Mouse (Mus musculus): ENCODE results near the gene Gm43738. TPM values are rescaled to one million over a fixed set of nuclear protein-coding genes. Genes with fewer than 3 reads are reported as not detected.
A peak's percentile ranks its signal among the peaks of the same experiment; 100 is the strongest.

Gm43738 gene
- polyA plus RNA-seq, 1 experiment from 2014 or later = not detected

DNA sequence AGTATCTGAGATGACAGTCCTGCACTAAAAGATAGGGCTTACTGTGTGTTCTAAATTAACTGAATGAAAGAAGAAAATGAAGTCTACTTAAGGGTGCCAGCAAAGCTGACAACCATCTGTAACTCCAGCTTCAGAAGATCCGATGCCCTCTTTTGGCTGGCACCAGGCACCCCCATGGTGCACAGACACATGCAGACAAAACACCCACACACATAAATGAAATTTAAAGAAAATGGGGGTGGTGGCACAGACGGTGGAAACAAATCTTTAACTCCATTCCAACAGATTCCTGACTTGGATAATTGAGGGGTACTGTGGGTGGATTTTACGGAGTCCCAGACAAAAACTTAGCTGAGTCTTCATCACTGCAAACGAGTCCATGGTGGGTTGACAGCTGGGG, 30.9 kb upstream of the Gm43738 start:
- Histone ChIP-seq H3K27ac (replicated peaks) (no peak overlapping the region), H3K27me3 (replicated peaks) (peaks cover 33% of the 10 kb centered on the region), H3K4me3 (peak overlapping the region; percentile 48), H3K4me1 (peaks cover 21% of the 10 kb centered on the region), H3K36me3 (no peaks in the 10 kb centered on the region), H3K9ac (no peak overlapping the region), H3K4me2 (peak overlapping the region; percentile 79), H3K9me3 (no peaks in the 10 kb centered on the region)
- ATAC-seq (ENCODE audit: extremely low read depth, insufficient number of reproducible peaks, low FRiP score, low TSS enrichment) = no peak
- 41% methylated on average over 4 of the region's 4 CpGs for WGBS

DNA sequence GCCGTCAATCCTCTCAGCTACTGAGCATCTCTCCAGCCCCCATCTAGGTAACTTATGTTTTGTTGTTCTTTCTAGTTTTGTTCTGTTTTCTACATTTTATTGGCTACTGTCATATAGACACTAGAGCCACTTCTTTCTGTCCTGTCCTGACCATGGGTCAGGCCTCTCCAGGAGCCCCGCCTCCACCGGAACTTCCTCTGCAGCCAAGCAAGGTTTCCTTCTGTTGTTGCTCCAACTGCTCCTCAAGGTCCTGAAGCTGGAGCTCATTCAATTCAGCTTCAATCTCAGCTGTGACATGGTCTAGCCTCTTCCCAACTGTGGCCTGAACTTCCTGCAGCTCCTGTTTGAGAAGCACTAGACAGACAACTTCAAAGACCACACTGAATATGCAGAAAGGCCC, 29.0 kb upstream of the Gm43738 start:
- H3K36me3 ChIP-seq = no peaks in the 10 kb centered on the region
- H3K9ac ChIP-seq = no peak overlapping the region
- no peak overlapping the region for H3K27ac ChIP-seq (replicated peaks)
- H3K4me3 ChIP-seq = no peak overlapping the region
- H3K4me2 ChIP-seq = no peak overlapping the region
- H3K27me3 ChIP-seq (replicated peaks) = peaks cover 17% of the 10 kb centered on the region
- ATAC-seq (ENCODE audit: extremely low read depth, insufficient number of reproducible peaks, low FRiP score, low TSS enrichment) = no peak
- H3K4me1 ChIP-seq = peaks cover 21% of the 10 kb centered on the region
- no peaks in the 10 kb centered on the region for H3K9me3 ChIP-seq
- WGBS = 83% methylated on average over 3 of the region's 3 CpGs

DNA sequence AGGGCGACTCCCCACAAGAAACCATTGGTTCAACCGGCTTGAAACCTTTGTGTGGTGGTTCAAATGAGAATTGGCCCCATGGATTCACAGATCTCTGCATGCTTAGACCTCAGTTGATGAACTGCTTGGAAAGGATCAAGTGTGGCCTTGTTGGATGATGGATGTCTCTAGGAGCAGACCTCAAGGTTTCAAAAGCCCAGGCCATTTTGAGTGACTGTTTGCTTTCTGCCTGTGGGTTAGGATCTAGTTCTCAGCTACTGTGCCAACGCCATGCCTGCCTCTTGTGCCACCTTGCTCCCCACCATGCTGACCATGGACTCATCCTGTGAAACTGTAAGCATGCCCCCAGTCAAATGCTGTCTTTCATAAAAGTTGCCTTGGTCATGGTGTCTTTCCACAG, 25.1 kb upstream of the Gm43738 start:
- Histone ChIP-seq H3K27me3 (replicated peaks) (no peaks in the 10 kb centered on the region), H3K4me2 (no peak overlapping the region), H3K27ac (replicated peaks) (no peak overlapping the region), H3K4me3 (no peak overlapping the region), H3K36me3 (no peaks in the 10 kb centered on the region), H3K4me1 (peaks cover 16% of the 10 kb centered on the region), H3K9ac (no peak overlapping the region), H3K9me3 (no peaks in the 10 kb centered on the region)
- no peak for ATAC-seq (ENCODE audit: extremely low read depth, insufficient number of reproducible peaks, low FRiP score, low TSS enrichment)
- 82% methylated on average over 3 of the region's 3 CpGs for WGBS

- H3K9me3 ChIP-seq = no peaks in the 10 kb centered on the region
- H3K4me1 ChIP-seq = peaks cover 16% of the 10 kb centered on the region
- no peak for ATAC-seq (ENCODE audit: extremely low read depth, insufficient number of reproducible peaks, low FRiP score, low TSS enrichment)
- H3K4me2 ChIP-seq = no peak overlapping the region
- H3K36me3 ChIP-seq = no peaks in the 10 kb centered on the region
- no peak overlapping the region for H3K4me3 ChIP-seq
- H3K9ac ChIP-seq = no peak overlapping the region
- H3K27ac ChIP-seq (replicated peaks) = peak overlapping the region; percentile 52; the same call in 1 of the 2 replicates
- WGBS = 53% methylated on average over 3 of the region's 3 CpGs
- no peaks in the 10 kb centered on the region for H3K27me3 ChIP-seq (replicated peaks)
Measured at GRCm38 (mm10) chr3:89124241-89124640, 23.3 kb upstream of the Gm43738 start.

- no peaks in the 10 kb centered on the region for H3K9me3 ChIP-seq
- H3K4me3 ChIP-seq = no peak overlapping the region
- H3K27ac ChIP-seq (replicated peaks) = no peak overlapping the region
- peaks cover 16% of the 10 kb centered on the region for H3K4me1 ChIP-seq
- 59% methylated on average over 2 of the region's 2 CpGs for WGBS
- H3K4me2 ChIP-seq = no peak overlapping the region
- ATAC-seq (ENCODE audit: extremely low read depth, insufficient number of reproducible peaks, low FRiP score, low TSS enrichment) = no peak
- no peak overlapping the region for H3K9ac ChIP-seq
- H3K27me3 ChIP-seq (replicated peaks) = no peaks in the 10 kb centered on the region
- no peaks in the 10 kb centered on the region for H3K36me3 ChIP-seq
Measured at GRCm38 (mm10) chr3:89123313-89123712, 22.4 kb upstream of the Gm43738 start.

DNA sequence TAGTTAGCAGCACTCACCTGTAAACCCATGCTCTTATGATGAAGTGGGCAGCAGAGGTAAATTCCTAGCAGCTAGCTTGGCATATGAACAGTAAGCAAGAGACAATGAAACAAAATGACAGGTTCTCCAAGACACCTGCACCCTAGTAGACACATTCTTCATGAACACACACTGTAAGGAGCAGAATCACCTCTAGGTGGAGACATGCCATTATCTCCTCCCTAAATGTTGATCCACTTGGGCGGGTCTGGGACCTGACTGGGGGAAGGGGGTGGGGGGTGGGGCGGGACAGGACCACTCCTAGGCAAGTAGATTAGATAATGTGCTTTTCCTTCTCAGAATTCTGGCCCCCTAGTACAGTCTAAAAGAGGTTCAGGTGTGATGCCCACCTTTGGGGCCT, 14.6 kb upstream of the Gm43738 start:
- no peaks in the 10 kb centered on the region for H3K36me3 ChIP-seq
- 0% methylated on average over 2 of the region's 2 CpGs for WGBS
- H3K9ac ChIP-seq = no peak overlapping the region
- H3K27me3 ChIP-seq (replicated peaks) = no peaks in the 10 kb centered on the region
- 0 out of 2 replicates have a peak, but pooled peaks have one; percentile 5 for ATAC-seq (ENCODE audit: extremely low read depth, insufficient number of reproducible peaks, low FRiP score, low TSS enrichment)
- no peaks in the 10 kb centered on the region for H3K4me1 ChIP-seq
- H3K9me3 ChIP-seq = no peaks in the 10 kb centered on the region
- H3K27ac ChIP-seq (replicated peaks) = no peak overlapping the region
- no peak overlapping the region for H3K4me3 ChIP-seq
- no peak overlapping the region for H3K4me2 ChIP-seq

GRCm38 (mm10) chr3:89113058-89113457, 12.2 kb upstream of the Gm43738 start:
- WGBS = 79% methylated on average over 4 of the region's 4 CpGs
- Histone ChIP-seq H3K4me1 (no peaks in the 10 kb centered on the region), H3K9ac (no peak overlapping the region), H3K9me3 (no peaks in the 10 kb centered on the region), H3K4me3 (no peak overlapping the region), H3K4me2 (no peak overlapping the region), H3K27ac (replicated peaks) (no peak overlapping the region), H3K27me3 (replicated peaks) (no peaks in the 10 kb centered on the region), H3K36me3 (no peaks in the 10 kb centered on the region)
- no peak for ATAC-seq (ENCODE audit: extremely low read depth, insufficient number of reproducible peaks, low FRiP score, low TSS enrichment)

DNA sequence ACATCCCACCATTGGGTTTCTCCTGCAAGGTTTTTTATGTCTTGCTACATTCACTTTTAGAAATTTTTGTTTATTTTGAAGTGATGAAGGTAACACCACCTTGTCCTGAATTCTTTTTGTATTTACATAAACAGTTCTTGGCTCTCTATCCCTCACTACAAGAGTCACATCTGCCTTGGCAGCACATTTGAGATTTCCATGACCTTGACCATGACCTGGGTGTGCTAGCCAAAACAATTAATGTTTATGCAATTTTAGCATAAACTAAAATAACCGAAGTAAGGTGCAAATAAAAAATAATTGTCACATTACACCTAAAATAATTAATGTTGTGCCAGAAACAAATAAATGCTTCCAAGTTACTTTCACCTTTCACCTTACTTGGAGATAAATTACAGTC, 7.2 kb upstream of the Gm43738 start:
- H3K27me3 ChIP-seq (replicated peaks) = no peaks in the 10 kb centered on the region
- no peak for ATAC-seq (ENCODE audit: extremely low read depth, insufficient number of reproducible peaks, low FRiP score, low TSS enrichment)
- WGBS = 52% methylated on average over 1 of the region's 1 CpGs

DNA sequence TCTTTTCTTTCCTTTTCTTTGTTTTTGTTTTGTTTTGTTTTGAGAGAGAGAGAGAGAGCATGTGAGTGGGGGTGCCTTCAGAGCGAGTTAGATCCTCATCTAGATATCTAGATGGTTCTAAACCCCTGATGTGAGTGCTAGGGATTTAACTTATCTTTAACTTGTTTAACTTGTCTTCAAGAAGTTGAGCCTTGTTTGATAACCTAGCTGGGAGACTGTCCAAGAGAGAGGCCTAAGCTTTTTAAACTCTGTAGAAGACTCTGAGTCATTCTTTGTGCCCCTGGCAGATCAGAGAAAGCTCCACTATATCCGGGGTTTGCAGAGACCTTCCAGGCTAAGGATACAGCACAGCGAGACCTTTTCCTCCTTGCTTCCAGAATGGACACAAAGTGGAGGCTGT, 6.6 kb upstream of the Gm43738 start:
- H3K27ac ChIP-seq (replicated peaks) = no peak overlapping the region
- H3K9ac ChIP-seq = no peak overlapping the region
- H3K27me3 ChIP-seq (replicated peaks) = no peaks in the 10 kb centered on the region
- no peak overlapping the region for H3K4me2 ChIP-seq
- 44% methylated on average over 3 of the region's 3 CpGs for WGBS
- no peak for ATAC-seq (ENCODE audit: extremely low read depth, insufficient number of reproducible peaks, low FRiP score, low TSS enrichment)
- H3K4me1 ChIP-seq = peaks cover 2% of the 10 kb centered on the region; the same call in 1 of the 2 replicates
- H3K36me3 ChIP-seq = no peaks in the 10 kb centered on the region
- H3K4me3 ChIP-seq = no peak overlapping the region
- H3K9me3 ChIP-seq = no peaks in the 10 kb centered on the region

More for the DNA sequence above, 7.2 kb upstream of the Gm43738 start:
- no peaks in the 10 kb centered on the region for H3K4me1 ChIP-seq
- no peaks in the 10 kb centered on the region for H3K36me3 ChIP-seq
- no peak overlapping the region for H3K27ac ChIP-seq (replicated peaks)
- H3K9ac ChIP-seq = no peak overlapping the region
- H3K9me3 ChIP-seq = no peaks in the 10 kb centered on the region
- H3K4me3 ChIP-seq = no peak overlapping the region
- no peak overlapping the region for H3K4me2 ChIP-seq

DNA sequence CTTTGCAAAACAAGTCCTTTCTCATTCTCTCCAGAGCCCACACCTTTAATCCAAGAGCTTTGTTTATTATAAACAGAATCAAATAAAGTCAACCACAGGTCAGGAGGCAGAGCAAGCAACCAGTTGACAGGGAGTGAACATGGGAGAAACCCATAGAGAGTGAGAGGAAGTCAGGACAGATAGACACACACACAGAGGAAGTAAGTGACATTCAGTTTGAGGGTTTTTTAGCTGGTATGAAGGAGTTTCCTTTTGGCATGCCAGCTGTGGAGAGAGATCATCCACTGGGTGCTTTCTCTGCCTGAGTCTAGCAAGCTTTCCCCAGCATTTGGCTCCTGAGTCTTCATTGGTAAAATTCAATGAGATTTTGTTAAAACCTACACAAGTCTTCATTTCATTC, 6.0 kb upstream of the Gm43738 start:
- H3K4me2 ChIP-seq = no peak overlapping the region
- H3K9me3 ChIP-seq = no peaks in the 10 kb centered on the region
- H3K27ac ChIP-seq (replicated peaks) = no peak overlapping the region
- no peaks in the 10 kb centered on the region for H3K27me3 ChIP-seq (replicated peaks)
- peaks cover 7% of the 10 kb centered on the region for H3K4me1 ChIP-seq
- no peak for ATAC-seq (ENCODE audit: extremely low read depth, insufficient number of reproducible peaks, low FRiP score, low TSS enrichment)
- H3K9ac ChIP-seq = no peak overlapping the region
- no peaks in the 10 kb centered on the region for H3K36me3 ChIP-seq
- no peak overlapping the region for H3K4me3 ChIP-seq

DNA sequence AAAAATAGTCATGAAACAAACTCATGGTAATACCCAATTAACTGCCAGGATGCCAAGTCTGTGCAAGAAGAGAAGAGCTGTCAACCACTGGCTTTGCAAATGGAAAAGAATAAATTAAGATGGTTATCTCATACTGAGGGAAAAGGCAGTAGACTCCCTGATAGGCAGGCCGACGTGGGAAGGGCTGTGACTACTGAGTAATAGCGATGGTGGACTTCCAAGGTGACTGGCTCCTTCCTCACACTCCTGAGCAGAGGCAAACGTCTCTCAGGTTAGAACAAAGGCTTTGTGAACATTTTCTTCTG, 2.3 kb upstream of the Gm43738 start:
- no peak overlapping the region for H3K9ac ChIP-seq
- H3K9me3 ChIP-seq = no peaks in the 10 kb centered on the region
- no peak for ATAC-seq (ENCODE audit: extremely low read depth, insufficient number of reproducible peaks, low FRiP score, low TSS enrichment)
- H3K4me2 ChIP-seq = no peak overlapping the region
- no peak overlapping the region for H3K4me3 ChIP-seq
- H3K36me3 ChIP-seq = peaks cover 20% of the 10 kb centered on the region
- WGBS = 73% methylated on average over 4 of the region's 4 CpGs
- H3K27ac ChIP-seq (replicated peaks) = no peak overlapping the region
- peaks cover 28% of the 10 kb centered on the region for H3K4me1 ChIP-seq
- no peaks in the 10 kb centered on the region for H3K27me3 ChIP-seq (replicated peaks)

GRCm38 (mm10) chr3:89102495-89103290, 1.8 kb upstream of the Gm43738 start:
- no peaks in the 10 kb centered on the region for H3K27me3 ChIP-seq (replicated peaks)
- H3K9ac ChIP-seq = peak overlapping the region; percentile 69
- no peak for ATAC-seq (ENCODE audit: extremely low read depth, insufficient number of reproducible peaks, low FRiP score, low TSS enrichment)
- H3K36me3 ChIP-seq = peaks cover 25% of the 10 kb centered on the region
- H3K4me3 ChIP-seq = peak overlapping the region; percentile 80
- 56% methylated on average over 12 of the region's 12 CpGs for WGBS
- peak overlapping the region; percentile 71 for H3K4me2 ChIP-seq
- H3K9me3 ChIP-seq = no peaks in the 10 kb centered on the region
- peaks cover 28% of the 10 kb centered on the region for H3K4me1 ChIP-seq
- no peak overlapping the region for H3K27ac ChIP-seq (replicated peaks)
